Comparison of ENCODE assay signal across 10 mouse cellular contexts in genomic region chr3:58487999-58488775, GRCm38 (mm10). TPM values are rescaled to one million over a fixed set of nuclear protein-coding genes. Genes with fewer than 3 reads are reported as not detected.
A peak's percentile ranks its signal among the peaks of the same experiment; 100 is the strongest.
DNase-seq lines count a peak whose midpoint lies in the region; ATAC-seq and TF ChIP-seq lines count a peak whose summit lies in the region.
"Had no signal": no experiment of that assay in that cellular context is flagged by ENCODE, and none has a peak within 500 bp of the region (broad histone marks: within the 10 kb centered on the region; RNA-seq: fewer than 3 reads in every experiment).

No protein-coding gene starts in this region.

- no peak for TF ChIP-seq POLR2A in MEL (IDR thresholded peaks at IDR 0.05; ENCODE audit: control insufficient read depth in 1 of 2, insufficient read depth in 1 of 2, low read depth in 1 of 2, low read length in 2 of 2, poor library complexity in 1 of 2)

- H3K4me3 ChIP-seq in left cerebral cortex, adult 2 months: no peak overlapping the region
- peak overlapping the region; percentile 23 to 62; a peak in 3 of 4 replicates for H3K4me3 ChIP-seq in MEL (ENCODE audit: control insufficient read depth in 1 of 2, insufficient read depth in 1 of 2, low read depth in 2 of 2, low read length in 2 of 2)
- H3K4me3 ChIP-seq in forebrain, embryonic 16.5 days (replicated peaks; ENCODE audit: low read length): no peak overlapping the region

- H3K4me1 ChIP-seq in MEL (ENCODE audit: control insufficient read depth in 1 of 2, insufficient read depth in 2 of 2, low read length in 2 of 2): peaks cover 0 to 2% of the 10 kb centered on the region in 2 experiments; a peak in 1 of 4 replicates
- no peaks in the 10 kb centered on the region for H3K4me1 ChIP-seq in forebrain, embryonic 16.5 days (replicated peaks; ENCODE audit: control insufficient read depth, insufficient read depth, low read length)

- DNase-seq in adrenal gland, postnatal 10 days: peak; percentile 14
- no peak for DNase-seq in adrenal gland, adult 8-10 months
- no peak for DNase-seq in left cerebral cortex, adult 2 months (ENCODE audit: extremely low spot score in 1 of 2, low spot score in 2 of 2)
- DNase-seq in left cerebral cortex, postnatal 14 days (ENCODE audit: low spot score in 2 of 2): no peak
- peak; percentile 39 for DNase-seq in MEL (ENCODE audit: low read depth, low spot score)
- peak; percentile 36 for DNase-seq in induced T-regulatory cell, adult 2 months (ENCODE audit: low read depth)
- DNase-seq in ovary, postnatal 10 days (ENCODE audit: low spot score): no peak
- DNase-seq: cerebellum, postnatal 25 days; kidney, adult 9 months had no signal

- H3K27ac ChIP-seq in left cerebral cortex, adult 2 months: no peak overlapping the region
- H3K27ac ChIP-seq in MEL (ENCODE audit: control insufficient read depth, low read depth, low read length): no peak overlapping the region
- H3K27ac ChIP-seq in forebrain, embryonic 16.5 days (ENCODE audit: low read length): no peak overlapping the region

- intact Hi-C loops in left cerebral cortex, adult 2 months (cut with DNase I): no loop called here
- intact Hi-C loops in left cerebral cortex, postnatal 14 days (cut with DNase I): no loop called here

- peak; percentile 50 for TF ChIP-seq RAD21 in MEL (IDR thresholded peaks at IDR 0.05; ENCODE audit: low read depth, low read length)

- WGBS in forebrain, embryonic 16.5 days: 86% methylated on average over 8 of the region's 8 CpGs

- no peaks in the 10 kb centered on the region; a peak in 1 of 4 replicates for H3K36me3 ChIP-seq in MEL (ENCODE audit: control insufficient read depth in 1 of 2, insufficient read depth in 2 of 2, low read length in 2 of 2)
- H3K36me3 ChIP-seq in forebrain, embryonic 16.5 days (ENCODE audit: control insufficient read depth, insufficient read depth): no peaks in the 10 kb centered on the region

- H3K9me3 ChIP-seq in MEL (replicated peaks; ENCODE audit: insufficient read depth, low read length): no peaks in the 10 kb centered on the region
- H3K9me3 ChIP-seq in forebrain, embryonic 16.5 days (ENCODE audit: control insufficient read depth, low read length): peaks cover 3% of the 10 kb centered on the region; the same call in 1 of the 2 replicates

- no peaks in the 10 kb centered on the region; a peak in 1 of 4 replicates for H3K27me3 ChIP-seq in MEL (ENCODE audit: control insufficient read depth in 1 of 2, insufficient read depth in 2 of 2, low read length in 2 of 2)
- no peaks in the 10 kb centered on the region for H3K27me3 ChIP-seq in forebrain, embryonic 16.5 days (replicated peaks; ENCODE audit: control insufficient read depth, insufficient read depth, low read length)

- TF ChIP-seq CTCF in left cerebral cortex, adult 2 months (IDR thresholded peaks at IDR 0.05): peak; percentile 45
- TF ChIP-seq CTCF in MEL (IDR thresholded peaks at IDR 0.05 in 2 of 3, conservative IDR thresholded peaks at IDR 0.05 in 1 of 3; ENCODE audit: control insufficient read depth in 1 of 3, insufficient read depth in 1 of 3, low read depth in 2 of 3, low read length in 3 of 3, poor library complexity in 1 of 3, severe bottlenecking in 1 of 3): peak; percentile 13 to 59 (median 47); a peak in 3 of 6 replicates

- H3K79me2 ChIP-seq in MEL (ENCODE audit: control insufficient read depth, insufficient read depth, low read length, poor library complexity): no peaks in the 10 kb centered on the region

- peak overlapping the region; percentile 56 for H3K9ac ChIP-seq in MEL (ENCODE audit: control insufficient read depth, low read depth, low read length, poor library complexity, severe bottlenecking)
- no peak overlapping the region for H3K9ac ChIP-seq in forebrain, embryonic 16.5 days (replicated peaks; ENCODE audit: low read depth, low read length)

- TF ChIP-seq EP300 in MEL (IDR thresholded peaks at IDR 0.05; ENCODE audit: low read depth in 1 of 2, low read length in 2 of 2): no peak

- H3K4me2 ChIP-seq in forebrain, embryonic 16.5 days (ENCODE audit: low read length): no peak overlapping the region

- ATAC-seq in forebrain, embryonic 16.5 days: no peak

TF ChIP-seq in MEL, 35 proteins besides CTCF, POLR2A, EP300 and RAD21:
- TF ChIP-seq KAT2A (conservative IDR thresholded peaks at IDR 0.05; ENCODE audit: low read depth, low read length) (no peak), ELF1 (IDR thresholded peaks at IDR 0.05; ENCODE audit: low read depth, low read length) (no peak), ZC3H11A (IDR thresholded peaks at IDR 0.05; ENCODE audit: low read depth, low read length) (peak; percentile 60), POLR2AphosphoS2 (IDR thresholded peaks at IDR 0.05; ENCODE audit: low read length) (no peak), TAL1 (IDR thresholded peaks at IDR 0.05; ENCODE audit: low read length) (no peak), SMC3 (IDR thresholded peaks at IDR 0.05; ENCODE audit: low read depth, low read length) (peak; percentile 64), E2F4 (IDR thresholded peaks at IDR 0.05; ENCODE audit: borderline replicate concordance, low read depth, low read length) (no peak), HCFC1 (IDR thresholded peaks at IDR 0.05; ENCODE audit: low read depth, low read length) (no peak), MAFK (IDR thresholded peaks at IDR 0.05; ENCODE audit: borderline replicate concordance, low read depth, low read length) (no peak), NELFE (IDR thresholded peaks at IDR 0.05; ENCODE audit: low read depth, low read length) (no peak), ZKSCAN1 (IDR thresholded peaks at IDR 0.05; ENCODE audit: low read depth, low read length) (no peak), ZNF384 (IDR thresholded peaks at IDR 0.05; ENCODE audit: low read depth, low read length) (no peak)

RNA-seq across cellular contexts. Expression of gene Eif2a, which starts 37.4 kb away (rescaled TPM):
- total RNA-seq in adrenal gland, postnatal 10 days (2021): 10 to 100 TPM; 57.2 to 61.4 TPM
- total RNA-seq in adrenal gland, adult 8-10 months (2022): 10 to 100 TPM; 51.6 to 73.1 (median 60.5) TPM
- 10 to 100 TPM; 40.5 to 43.3 TPM for total RNA-seq in left cerebral cortex, adult 2 months (2021)
- 10 to 100 TPM; 43.4 to 44.1 TPM for total RNA-seq in left cerebral cortex, postnatal 14 days (2021)
- total RNA-seq in MEL (2012; rRNA removed): 70.2 and 79.5 TPM in 2 replicates
- 100 to 1,000 TPM in 1 of 2 experiments, 10 to 100 TPM in 1; 67.3 to 192 TPM for polyA plus RNA-seq in MEL (2012; ENCODE audit: insufficient read depth in 1 of 2, insufficient read length in 2 of 2, low read depth in 1 of 2, low replicate concordance in 2 of 2, missing spikeins in 1 of 2)
- polyA plus RNA-seq in forebrain, embryonic 16.5 days (2015; fragmentation: Nextera tagmentation; extraction: Ambion mirVana): 44.6 and 50.4 TPM in 2 replicates

RNA-seq across cellular contexts. Expression of gene Serp1, which starts 37.5 kb away (rescaled TPM):
- total RNA-seq in adrenal gland, postnatal 10 days (2021): 10 to 100 TPM; 55.3 to 72.1 TPM
- 100 to 1,000 TPM in 2 of 4 experiments, 10 to 100 TPM in 2; 95.8 to 126 (median 105) TPM for total RNA-seq in adrenal gland, adult 8-10 months (2022)
- 10 to 100 TPM; 20.0 to 21.0 TPM for total RNA-seq in left cerebral cortex, adult 2 months (2021)
- total RNA-seq in left cerebral cortex, postnatal 14 days (2021): 10 to 100 TPM; 24.7 to 26.8 TPM
- total RNA-seq in MEL (2012; rRNA removed): 78.7 and 96.3 TPM in 2 replicates
- polyA plus RNA-seq in MEL (2012; ENCODE audit: insufficient read depth in 1 of 2, insufficient read length in 2 of 2, low read depth in 1 of 2, low replicate concordance in 2 of 2, missing spikeins in 1 of 2): 10 to 100 TPM; 80.5 to 83.8 TPM
- 77.2 and 102 TPM in 2 replicates for polyA plus RNA-seq in forebrain, embryonic 16.5 days (2015; fragmentation: Nextera tagmentation; extraction: Ambion mirVana)

Comparison
In these comparisons a context has a peak if more than half of its experiments do, and no peak if none do; other contexts are left out.
1. DNase-seq: peak in adrenal gland, postnatal 10 days (single experiment), MEL (single experiment) and induced T-regulatory cell, adult 2 months (single experiment); none in adrenal gland, adult 8-10 months (single experiment), left cerebral cortex, adult 2 months (0 of 2), left cerebral cortex, postnatal 14 days (0 of 2) and ovary, postnatal 10 days (single experiment).
2. H3K4me3 ChIP-seq: peak in MEL (2 of 2); none in left cerebral cortex, adult 2 months (single experiment) and forebrain, embryonic 16.5 days (single experiment).